Mouse (Mus musculus) neural tube, embryonic 10.5 days (tissue): Measurements from ENCODE around the gene Cdip1.
A peak's percentile ranks its signal among the peaks of the same experiment; 100 is the strongest.

Experiments
- DNase-seq: peaks from one replicate; pipeline ENCODE4 v3.0.0-alpha.2; 2017; ENCODE audit warnings: low spot score; ENCODE audit errors: extremely low spot score

Cdip1 gene

DNA sequence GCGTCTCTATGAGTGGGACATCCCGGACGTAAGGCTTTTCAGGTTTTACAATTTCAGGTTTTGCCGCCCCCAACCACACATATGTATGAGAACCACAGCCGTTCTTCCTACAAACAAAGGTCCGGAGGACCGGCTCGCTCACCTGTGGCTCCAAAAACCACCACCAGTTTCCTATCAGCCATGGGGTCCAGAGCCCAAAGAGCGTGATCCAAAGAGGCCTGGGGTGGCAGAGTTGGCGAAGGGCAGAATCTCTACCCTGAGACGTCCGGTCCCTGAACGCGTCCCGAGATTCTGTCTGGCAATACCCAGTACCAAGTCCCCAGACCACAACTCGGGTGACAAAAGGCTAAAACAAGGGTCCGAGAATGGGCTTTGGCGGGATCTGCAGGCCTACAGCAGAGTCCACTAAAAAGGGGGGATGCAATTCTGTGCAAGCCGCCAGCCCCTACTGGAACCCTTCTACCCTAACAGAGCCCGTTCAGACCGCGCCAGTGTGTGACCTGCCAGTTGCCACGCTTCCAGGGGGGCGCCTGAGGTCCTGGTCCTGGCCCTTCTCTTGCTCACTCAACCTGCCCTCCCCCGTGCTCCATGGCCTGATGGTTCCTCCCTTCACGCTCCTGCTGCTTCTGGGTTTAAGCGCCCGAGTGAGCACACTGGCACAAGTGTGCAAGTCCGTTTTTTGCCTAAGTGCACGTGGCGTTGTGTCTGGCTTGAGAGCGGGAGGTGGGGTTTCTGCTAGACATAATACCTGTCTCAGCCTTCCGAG, 71.2 kb downstream of the Cdip1 start, which contains the start of gene Nmral1:
Gene Nmral1 (minus strand): TSS at position 604 of the 766 bp plus-strand sequence.
- peak; percentile 87 for DNase-seq

DNA sequence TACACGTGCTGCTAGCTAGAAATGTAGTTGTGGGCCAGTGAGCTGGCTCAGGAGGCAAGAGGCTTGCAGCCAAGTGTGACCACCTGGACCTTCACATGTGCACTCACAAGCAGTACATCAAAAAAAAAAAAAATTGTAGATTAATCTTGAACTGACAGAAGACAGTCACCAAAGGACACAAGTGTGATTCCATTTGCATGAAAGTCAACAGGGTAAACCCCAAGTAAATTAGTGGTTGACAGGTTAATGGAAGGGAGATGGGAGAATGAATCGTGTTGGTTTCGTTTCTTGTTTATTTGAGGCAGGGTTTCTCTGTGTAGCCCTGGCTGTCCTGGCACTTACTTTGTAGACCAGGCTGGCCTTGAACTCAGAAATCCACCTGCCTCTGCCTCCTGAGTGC, 72.2 kb downstream of the Cdip1 start:
- no peak for DNase-seq

DNA sequence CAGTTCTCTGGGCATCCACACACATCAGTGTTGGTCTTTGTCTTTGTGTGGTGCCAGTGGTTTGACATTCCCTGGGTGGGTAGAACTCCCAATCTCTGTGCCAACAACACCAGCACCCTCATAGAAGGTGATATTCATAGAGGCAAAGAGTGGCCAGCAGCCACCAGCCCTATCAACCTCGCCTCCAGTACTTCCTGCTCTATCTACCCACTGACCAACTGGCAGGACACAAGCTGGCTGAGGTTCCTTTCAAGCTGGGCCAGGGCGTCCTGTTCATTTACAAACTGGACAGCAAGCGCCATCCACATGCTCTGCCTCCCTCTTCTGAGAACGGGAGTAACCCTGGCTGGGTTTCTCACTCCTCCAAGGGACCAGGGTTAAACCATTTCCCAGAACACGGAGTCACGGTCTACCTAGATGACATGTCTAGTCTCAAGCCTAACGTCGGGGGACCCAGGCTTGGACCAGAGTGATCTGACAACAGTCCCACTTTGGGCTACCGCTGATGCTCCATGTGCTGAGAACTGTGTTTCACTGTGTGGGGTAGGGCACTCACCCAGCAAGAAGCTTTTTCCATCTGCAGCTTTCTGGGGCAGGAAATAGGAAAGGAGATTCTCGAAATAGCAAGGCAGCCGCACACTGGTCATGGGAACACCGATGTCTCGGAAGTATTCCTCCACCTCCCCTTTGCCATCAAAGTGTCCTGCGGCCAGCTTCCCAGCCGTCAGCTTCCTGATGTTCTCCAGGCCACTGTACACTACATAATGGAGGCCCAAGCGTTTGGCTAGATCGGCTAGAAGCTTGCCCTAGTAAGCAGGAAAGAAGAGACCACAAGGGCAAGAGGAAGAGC, 76.0 kb downstream of the Cdip1 start:
- DNase-seq = no peak

DNA sequence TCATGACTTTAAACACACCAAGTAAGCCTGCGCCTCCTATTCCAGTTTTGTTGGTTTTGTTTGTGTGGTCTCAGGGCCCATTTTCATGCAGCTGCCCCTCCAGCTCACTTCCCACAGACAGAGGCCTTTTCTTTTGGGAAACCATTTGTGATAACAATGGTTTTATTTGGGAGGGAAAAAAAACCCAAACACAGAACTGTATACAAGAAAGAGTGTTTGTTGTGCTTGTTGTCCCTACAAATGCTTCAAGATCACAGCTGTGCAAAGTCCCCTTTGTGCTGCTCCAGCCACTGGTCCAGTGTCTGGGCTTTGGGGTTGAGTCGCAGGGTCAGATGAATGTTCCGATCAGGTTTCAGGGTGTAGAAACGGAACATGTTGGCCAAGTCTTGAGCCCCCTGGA, 78.9 kb downstream of the Cdip1 start:
- DNase-seq = no peak

DNA sequence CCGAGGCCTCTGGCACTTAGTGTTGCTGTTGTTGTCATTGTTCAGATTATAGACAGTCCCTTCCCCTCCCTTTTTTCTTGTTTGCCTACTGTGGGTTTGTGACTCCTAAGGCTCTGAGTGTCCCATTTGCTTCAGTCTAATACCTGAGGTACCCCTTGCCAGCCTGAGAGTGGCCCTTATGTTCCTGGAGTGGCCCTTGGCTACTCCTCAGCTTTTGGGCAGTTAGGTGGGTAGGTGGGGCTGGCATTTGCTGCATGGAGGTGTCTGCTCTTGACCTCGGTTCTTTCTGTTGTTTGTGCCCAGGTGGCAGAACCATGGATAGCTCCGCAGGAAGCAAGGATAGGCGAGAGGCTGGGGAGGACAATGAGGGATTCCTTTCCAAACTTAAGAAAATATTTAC, 84.6 kb downstream of the Cdip1 start:
- DNase-seq = no peak

GRCm38 (mm10) chr16:4702646-4703045, 87.4 kb downstream of the Cdip1 start:
- DNase-seq = no peak

GRCm38 (mm10) chr16:4701211-4701610, 88.9 kb downstream of the Cdip1 start:
- no peak for DNase-seq
